Mouse (Mus musculus) bone marrow macrophage, adult 2 months (primary cell): ENCODE measurements around the gene Ppbp. TPM values are rescaled to one million over a fixed set of nuclear protein-coding genes. Genes with fewer than 3 reads are reported as not detected.
"Not testable (repeated sequence)": the region's sequence is repeated elsewhere in the genome, so short reads cannot be mapped to it uniquely, and the experiment has no call there.

ENCODE experiments used
- H3K27ac ChIP-seq: 2 replicates; pipeline ENCODE4 v1.5.1; 2012; ENCODE audit warnings: low read depth, low read length; ENCODE audit not compliant: insufficient read depth
- H3K4me1 ChIP-seq: 2 replicates; pipeline ENCODE4 v1.6.1; 2012; ENCODE audit warnings: low read length; ENCODE audit not compliant: control insufficient read depth, insufficient read depth
- H3K4me3 ChIP-seq: 2 replicates; pipeline ENCODE4 v1.5.1; 2012; ENCODE audit warnings: mild to moderate bottlenecking, low read length, moderate library complexity; ENCODE audit not compliant: insufficient read depth
- CTCF ChIP-seq: IDR thresholded peaks from 2 replicates; pipeline ENCODE4 v1.5.1; 2012; ENCODE audit warnings: low read depth, mild to moderate bottlenecking, low read length, moderate library complexity
- POLR2A ChIP-seq: IDR thresholded peaks from 2 replicates; pipeline ENCODE4 v1.6.1; 2012; ENCODE audit warnings: mild to moderate bottlenecking, low read depth, low read length, borderline replicate concordance
- polyA plus RNA-seq: library from polyadenylated mRNA; stranded (reverse); fragments of >200 nt; gene quantifications from 2 replicates; pipeline ENCODE4 v1.2.4, GENCODE M21; 2012; ENCODE audit not compliant: missing spikeins, insufficient read depth, insufficient read length

Gene Ppbp
- polyA plus RNA-seq, 1 experiment: 0.86 TPM

GRCm38 (mm10) chr5:90785659-90786588, 17.6 kb downstream of the Ppbp start, which contains the start of gene Cxcl3:
Cxcl3 (plus strand) TSS chr5:90786103.
- peaks cover 18% of the 10 kb centered on the region for H3K4me1 ChIP-seq
- no peak within 1 kb of the TSS for H3K27ac ChIP-seq
- no peak within 1 kb of the TSS for H3K4me3 ChIP-seq
- TF ChIP-seq CTCF (peak; percentile 32; the same call in 1 of the 2 replicates), POLR2A (no peak)

- H3K4me1 ChIP-seq: peaks cover 16% of the 10 kb centered on the region
- H3K4me3 ChIP-seq: no peak overlapping the region
- H3K27ac ChIP-seq: no peak overlapping the region
- TF ChIP-seq CTCF (no peak), POLR2A (no peak)
Measured at GRCm38 (mm10) chr5:90788114-90788513, 19.8 kb downstream of the Ppbp start.

- Histone ChIP-seq H3K4me3 (no peak overlapping the region), H3K4me1 (peaks cover 13% of the 10 kb centered on the region), H3K27ac (no peak overlapping the region)
- no peak for TF ChIP-seq CTCF
- TF ChIP-seq POLR2A: no peak
Measured at GRCm38 (mm10) chr5:90789306-90790073, 21.2 kb downstream of the Ppbp start.

- TF ChIP-seq CTCF (no peak), POLR2A (no peak)
- H3K4me3 ChIP-seq: no peak overlapping the region
- peaks cover 13% of the 10 kb centered on the region for H3K4me1 ChIP-seq
- no peak overlapping the region for H3K27ac ChIP-seq
Measured at GRCm38 (mm10) chr5:90790074-90790502, 21.8 kb downstream of the Ppbp start.

- H3K4me3 ChIP-seq: no peak within 1 kb of the TSS
- peaks cover 10% of the 10 kb centered on the region for H3K4me1 ChIP-seq
- TF ChIP-seq POLR2A: no peak
- no peak for TF ChIP-seq CTCF
- H3K27ac ChIP-seq: no peak within 1 kb of the TSS
Measured at GRCm38 (mm10) chr5:90794195-90794625, 25.9 kb downstream of the Ppbp start, which contains the start of gene Cxcl15. Cxcl15 (plus strand) TSS chr5:90794534.

GRCm38 (mm10) chr5:90795392-90795791, 27.1 kb downstream of the Ppbp start:
- H3K4me1 ChIP-seq, H3K4me3 ChIP-seq: not testable (repeated sequence)

GRCm38 (mm10) chr5:90804574-90804973, 36.3 kb downstream of the Ppbp start:
- H3K4me3 ChIP-seq: no peak overlapping the region
- H3K27ac ChIP-seq: no peak overlapping the region
- no peaks in the 10 kb centered on the region for H3K4me1 ChIP-seq
- TF ChIP-seq CTCF (no peak), POLR2A (no peak)

More at GRCm38 (mm10) chr5:90795392-90795791, 27.1 kb downstream of the Ppbp start:
- H3K27ac ChIP-seq: not testable (repeated sequence)

GRCm38 (mm10) chr5:90806050-90806449, 37.7 kb downstream of the Ppbp start:
- Histone ChIP-seq H3K27ac (no peak overlapping the region), H3K4me1 (no peaks in the 10 kb centered on the region), H3K4me3 (no peak overlapping the region)
- TF ChIP-seq CTCF (no peak), POLR2A (no peak)

- Histone ChIP-seq H3K27ac (no peak overlapping the region), H3K4me1 (no peaks in the 10 kb centered on the region), H3K4me3 (no peak overlapping the region)
- TF ChIP-seq CTCF (no peak), POLR2A (no peak)
Measured at GRCm38 (mm10) chr5:90807176-90807950, 39.0 kb downstream of the Ppbp start.

Other genes with a start within 250 kb of the Ppbp start
- not detected in 2 replicates for gene Afm, start 249.6 kb upstream of the Ppbp start, polyA plus RNA-seq
- not detected in 2 replicates for gene 5830473C10Rik, start 207.4 kb upstream of the Ppbp start, polyA plus RNA-seq
- not detected in 2 replicates for gene Rassf6, start 127.9 kb upstream of the Ppbp start, polyA plus RNA-seq
- gene Cxcl5, start 9.2 kb upstream of the Ppbp start, polyA plus RNA-seq: 0.35 TPM in 1 of 2 replicates, not detected in the other
- 349 and 380 TPM in 2 replicates for gene Pf4, start 3.9 kb downstream of the Ppbp start, polyA plus RNA-seq
- not detected in 2 replicates for gene Cxcl3, start 17.6 kb downstream of the Ppbp start, polyA plus RNA-seq
- gene Cxcl15, start 26.0 kb downstream of the Ppbp start, polyA plus RNA-seq: not detected in 2 replicates
- gene Cxcl1, start 122.7 kb downstream of the Ppbp start, polyA plus RNA-seq: 0.59 and 1.4 TPM in 2 replicates
- 7.4 and 7.7 TPM in 2 replicates for gene Cxcl2, start 135.4 kb downstream of the Ppbp start, polyA plus RNA-seq
- 8.1 and 9.0 TPM in 2 replicates for gene Mthfd2l, start 162.6 kb downstream of the Ppbp start, polyA plus RNA-seq